Mouse (Mus musculus): ENCODE data around the gene Trnt1. TPM values are rescaled to one million over a fixed set of nuclear protein-coding genes. Genes with fewer than 3 reads are reported as not detected.

Trnt1 gene
- polyA plus RNA-seq (2015; fragmentation: Nextera tagmentation; extraction: Ambion mirVana): 60.6 and 62.2 TPM in 2 replicates

- peak; percentile 98 for DNase-seq (ENCODE audit: low spot score)
- H3K9me3 ChIP-seq (replicated peaks; ENCODE audit: low read length): no peaks in the 10 kb centered on the region
These were observed at the start of gene Trnt1 for GRCm38 (mm10) chr6:106768640-106769289. Gene Trnt1 (plus strand): TSS chr6:106769120.

GRCm38 (mm10) chr6:106725642-106726041, 43.3 kb upstream of the Trnt1 start:
- no peak overlapping the region for H3K4me3 ChIP-seq (replicated peaks; ENCODE audit: low read depth, low read length)
- H3K4me1 ChIP-seq (replicated peaks; ENCODE audit: insufficient read depth, low read length): no peaks in the 10 kb centered on the region
- no peak overlapping the region for H3K9ac ChIP-seq (ENCODE audit: low read depth, low read length)
- no peaks in the 10 kb centered on the region for H3K9me3 ChIP-seq (replicated peaks; ENCODE audit: low read length)
- H3K27me3 ChIP-seq (ENCODE audit: insufficient read depth, low read length): no peaks in the 10 kb centered on the region
- H3K27ac ChIP-seq: no peak overlapping the region
- DNase-seq (ENCODE audit: low spot score) (no peak), ATAC-seq (replicated peaks; ENCODE audit: low FRiP score, low read depth) (no peak)
- 71% methylated on average over 4 of the region's 4 CpGs for WGBS
- no peaks in the 10 kb centered on the region for H3K36me3 ChIP-seq (ENCODE audit: insufficient read depth, low read length)
- H3K4me2 ChIP-seq (ENCODE audit: low read length): no peak overlapping the region
- TF ChIP-seq CTCF (IDR thresholded peaks at IDR 0.05; ENCODE audit: low read depth): no peak

More at GRCm38 (mm10) chr6:106768640-106769289, at the start of gene Trnt1:
- Histone ChIP-seq H3K9ac (ENCODE audit: low read depth, low read length) (peak within 1 kb of the TSS; percentile 78), H3K4me2 (ENCODE audit: low read length) (peak within 1 kb of the TSS; percentile 82), H3K4me3 (replicated peaks; ENCODE audit: low read depth, low read length) (peak within 1 kb of the TSS; percentile 87), H3K27me3 (ENCODE audit: insufficient read depth, low read length) (no peaks in the 10 kb centered on the region), H3K27ac (peak within 1 kb of the TSS; percentile 75), H3K4me1 (replicated peaks; ENCODE audit: insufficient read depth, low read length) (no peaks in the 10 kb centered on the region), H3K36me3 (ENCODE audit: insufficient read depth, low read length) (0 out of 2 replicates have a peak, but pooled peaks cover 7% of the 10 kb centered on the region)
- TF ChIP-seq CTCF (IDR thresholded peaks at IDR 0.05; ENCODE audit: low read depth): no peak
- WGBS: 7% methylated on average over 35 of the region's 35 CpGs
- ATAC-seq (replicated peaks; ENCODE audit: low FRiP score, low read depth): peak; percentile 100

GRCm38 (mm10) chr6:106726078-106726477, 42.8 kb upstream of the Trnt1 start:
- H3K36me3 ChIP-seq (ENCODE audit: insufficient read depth, low read length): no peaks in the 10 kb centered on the region
- H3K4me3 ChIP-seq (replicated peaks; ENCODE audit: low read depth, low read length): no peak overlapping the region
- H3K9ac ChIP-seq (ENCODE audit: low read depth, low read length): no peak overlapping the region
- no peak overlapping the region for H3K4me2 ChIP-seq (ENCODE audit: low read length)
- ATAC-seq (replicated peaks; ENCODE audit: low FRiP score, low read depth) (no peak), DNase-seq (ENCODE audit: low spot score) (no peak)
- no peaks in the 10 kb centered on the region for H3K4me1 ChIP-seq (replicated peaks; ENCODE audit: insufficient read depth, low read length)
- WGBS: 72% methylated on average over 6 of the region's 6 CpGs
- no peaks in the 10 kb centered on the region for H3K27me3 ChIP-seq (ENCODE audit: insufficient read depth, low read length)
- TF ChIP-seq CTCF (IDR thresholded peaks at IDR 0.05; ENCODE audit: low read depth): no peak
- no peaks in the 10 kb centered on the region for H3K9me3 ChIP-seq (replicated peaks; ENCODE audit: low read length)
- no peak overlapping the region for H3K27ac ChIP-seq

- no peak for ATAC-seq (replicated peaks; ENCODE audit: low FRiP score, low read depth)
- WGBS: 63% methylated on average over 1 of the region's 1 CpGs
- H3K4me3 ChIP-seq (replicated peaks; ENCODE audit: low read depth, low read length): no peak overlapping the region
These were observed 41.2 kb upstream of the Trnt1 start for GRCm38 (mm10) chr6:106727703-106728102.

GRCm38 (mm10) chr6:106729682-106730314, 39.1 kb upstream of the Trnt1 start:
- Histone ChIP-seq H3K4me2 (ENCODE audit: low read length) (no peak overlapping the region), H3K4me3 (replicated peaks; ENCODE audit: low read depth, low read length) (no peak overlapping the region), H3K9me3 (replicated peaks; ENCODE audit: low read length) (no peaks in the 10 kb centered on the region), H3K4me1 (replicated peaks; ENCODE audit: insufficient read depth, low read length) (no peaks in the 10 kb centered on the region), H3K27ac (no peak overlapping the region), H3K27me3 (ENCODE audit: insufficient read depth, low read length) (no peaks in the 10 kb centered on the region), H3K9ac (ENCODE audit: low read depth, low read length) (no peak overlapping the region), H3K36me3 (ENCODE audit: insufficient read depth, low read length) (no peaks in the 10 kb centered on the region)
- DNase-seq (ENCODE audit: low spot score) (peak; percentile 5), ATAC-seq (replicated peaks; ENCODE audit: low FRiP score, low read depth) (peak; percentile 91)
- 72% methylated on average over 4 of the region's 4 CpGs for WGBS
- TF ChIP-seq CTCF (IDR thresholded peaks at IDR 0.05; ENCODE audit: low read depth): no peak

More at GRCm38 (mm10) chr6:106727703-106728102, 41.2 kb upstream of the Trnt1 start:
- no peak for TF ChIP-seq CTCF (IDR thresholded peaks at IDR 0.05; ENCODE audit: low read depth)
- no peaks in the 10 kb centered on the region for H3K9me3 ChIP-seq (replicated peaks; ENCODE audit: low read length)
- no peak overlapping the region for H3K9ac ChIP-seq (ENCODE audit: low read depth, low read length)
- H3K4me1 ChIP-seq (replicated peaks; ENCODE audit: insufficient read depth, low read length): no peaks in the 10 kb centered on the region
- H3K4me2 ChIP-seq (ENCODE audit: low read length): no peak overlapping the region
- no peak overlapping the region for H3K27ac ChIP-seq
- no peak for DNase-seq (ENCODE audit: low spot score)
- H3K27me3 ChIP-seq (ENCODE audit: insufficient read depth, low read length): no peaks in the 10 kb centered on the region
- H3K36me3 ChIP-seq (ENCODE audit: insufficient read depth, low read length): no peaks in the 10 kb centered on the region

- Histone ChIP-seq H3K27me3 (ENCODE audit: insufficient read depth, low read length) (no peaks in the 10 kb centered on the region), H3K9ac (ENCODE audit: low read depth, low read length) (no peak overlapping the region), H3K4me2 (ENCODE audit: low read length) (no peak overlapping the region), H3K9me3 (replicated peaks; ENCODE audit: low read length) (no peaks in the 10 kb centered on the region), H3K36me3 (ENCODE audit: insufficient read depth, low read length) (no peaks in the 10 kb centered on the region), H3K27ac (no peak overlapping the region), H3K4me3 (replicated peaks; ENCODE audit: low read depth, low read length) (no peak overlapping the region), H3K4me1 (replicated peaks; ENCODE audit: insufficient read depth, low read length) (no peaks in the 10 kb centered on the region)
- no peak for DNase-seq (ENCODE audit: low spot score)
- 72% methylated on average over 4 of the region's 4 CpGs for WGBS
- ATAC-seq (replicated peaks; ENCODE audit: low FRiP score, low read depth): no peak
- no peak for TF ChIP-seq CTCF (IDR thresholded peaks at IDR 0.05; ENCODE audit: low read depth)
These were observed 36.4 kb upstream of the Trnt1 start for GRCm38 (mm10) chr6:106732563-106732962.
